ENCODE assay signal across 18 mouse cellular contexts in genomic region chr7:35617513-35617912, GRCm38 (mm10). TPM values are rescaled to one million over a fixed set of nuclear protein-coding genes. Genes with fewer than 3 reads are reported as not detected.
A peak's percentile ranks its signal among the peaks of the same experiment; 100 is the strongest.
DNase-seq lines count a peak whose midpoint lies in the region; ATAC-seq lines count a peak whose summit lies in the region.
"Had no signal": no experiment of that assay in that cellular context is flagged by ENCODE, and none has a peak within 500 bp of the region (broad histone marks: within the 10 kb centered on the region; RNA-seq: fewer than 3 reads in every experiment).

No protein-coding gene starts in this region.

- H3K4me2 ChIP-seq in forebrain, embryonic 13.5 days, result no peak overlapping the region
- H3K4me2 ChIP-seq in forebrain, embryonic 15.5 days (replicated peaks), result no peak overlapping the region
- H3K4me2 ChIP-seq in hindbrain, embryonic 12.5 days (replicated peaks), result no peak overlapping the region
- no peak overlapping the region for H3K4me2 ChIP-seq in hindbrain, embryonic 13.5 days
- H3K4me2 ChIP-seq: heart, embryonic 12.5 days; hindbrain, embryonic 14.5 days had no signal

- H3K9ac ChIP-seq in forebrain, embryonic 13.5 days, result no peak overlapping the region
- no peak overlapping the region for H3K9ac ChIP-seq in forebrain, embryonic 15.5 days (replicated peaks)
- no peak overlapping the region for H3K9ac ChIP-seq in hindbrain, embryonic 12.5 days
- no peak overlapping the region for H3K9ac ChIP-seq in hindbrain, embryonic 13.5 days
- H3K9ac ChIP-seq: forebrain, postnatal 0 days; heart, embryonic 12.5 days; hindbrain, embryonic 14.5 days had no signal

- peak; percentile 86 for DNase-seq in R1 (ENCODE audit: low read depth, low spot score)
- no peak for DNase-seq in kidney, postnatal 14 days
- no peak for DNase-seq in thymus, postnatal 25 days
- DNase-seq: adrenal gland, adult 2 months; adrenal gland, postnatal 25 days; cerebellum, adult 8-10 months; cerebellum, postnatal 14 days; forebrain, postnatal 0 days; gastrocnemius, postnatal 25 days; kidney, adult 8-10 months had no signal

- peaks cover 86% of the 10 kb centered on the region for H3K36me3 ChIP-seq in forebrain, embryonic 13.5 days (ENCODE audit: poor library complexity, severe bottlenecking)
- peaks cover 48% of the 10 kb centered on the region for H3K36me3 ChIP-seq in forebrain, embryonic 15.5 days
- H3K36me3 ChIP-seq in hindbrain, embryonic 12.5 days, result peaks cover 81% of the 10 kb centered on the region
- H3K36me3 ChIP-seq in hindbrain, embryonic 13.5 days, result peaks cover 92% of the 10 kb centered on the region

- WGBS in forebrain, embryonic 13.5 days, result 38% methylated on average over 4 of the region's 4 CpGs
- WGBS in forebrain, embryonic 15.5 days, result 19% methylated on average over 4 of the region's 4 CpGs
- WGBS in hindbrain, embryonic 12.5 days, result 37% methylated on average over 4 of the region's 4 CpGs
- 31% methylated on average over 4 of the region's 4 CpGs for WGBS in hindbrain, embryonic 13.5 days

- no peak overlapping the region for H3K27ac ChIP-seq in forebrain, embryonic 13.5 days
- no peak overlapping the region for H3K27ac ChIP-seq in forebrain, embryonic 15.5 days (replicated peaks)
- no peak overlapping the region for H3K27ac ChIP-seq in hindbrain, embryonic 12.5 days
- H3K27ac ChIP-seq in hindbrain, embryonic 13.5 days, result no peak overlapping the region
- H3K27ac ChIP-seq: hindbrain, embryonic 14.5 days had no signal

- H3K27me3 ChIP-seq in forebrain, embryonic 13.5 days, result no peaks in the 10 kb centered on the region
- no peaks in the 10 kb centered on the region for H3K27me3 ChIP-seq in forebrain, embryonic 15.5 days
- no peaks in the 10 kb centered on the region for H3K27me3 ChIP-seq in hindbrain, embryonic 12.5 days
- H3K27me3 ChIP-seq in hindbrain, embryonic 13.5 days, result no peaks in the 10 kb centered on the region
- H3K27me3 ChIP-seq: heart, embryonic 12.5 days had no signal

- peak; percentile 41; the same call in 1 of the 2 replicates for ATAC-seq in forebrain, embryonic 13.5 days
- no peak for ATAC-seq in forebrain, embryonic 15.5 days (replicated peaks)
- peak; percentile 32; the same call in 1 of the 2 replicates for ATAC-seq in hindbrain, embryonic 12.5 days (ENCODE audit: low FRiP score)
- ATAC-seq in hindbrain, embryonic 13.5 days (ENCODE audit: low FRiP score), result no peak
- ATAC-seq: forebrain, postnatal 0 days; inflammation-experienced regulatory T-cells, adult 6 months; intestine, postnatal 0 days had no signal

- no peaks in the 10 kb centered on the region for H3K9me3 ChIP-seq in forebrain, embryonic 13.5 days (replicated peaks)
- H3K9me3 ChIP-seq in forebrain, embryonic 15.5 days, result no peaks in the 10 kb centered on the region
- H3K9me3 ChIP-seq in hindbrain, embryonic 12.5 days (replicated peaks), result no peaks in the 10 kb centered on the region; the same call in 1 of the 2 replicates
- H3K9me3 ChIP-seq in hindbrain, embryonic 13.5 days, result no peaks in the 10 kb centered on the region; the same call in 1 of the 2 replicates
- H3K9me3 ChIP-seq: heart, embryonic 12.5 days had no signal

- H3K4me1 ChIP-seq in forebrain, embryonic 13.5 days, result no peaks in the 10 kb centered on the region
- no peaks in the 10 kb centered on the region for H3K4me1 ChIP-seq in forebrain, embryonic 15.5 days
- 0 out of 2 replicates have a peak, but pooled peaks cover 2% of the 10 kb centered on the region for H3K4me1 ChIP-seq in hindbrain, embryonic 12.5 days
- no peaks in the 10 kb centered on the region for H3K4me1 ChIP-seq in hindbrain, embryonic 13.5 days (replicated peaks)
- H3K4me1 ChIP-seq: heart, embryonic 12.5 days had no signal

- H3K4me3 ChIP-seq in forebrain, embryonic 13.5 days, result no peak overlapping the region
- H3K4me3 ChIP-seq in forebrain, embryonic 15.5 days, result no peak overlapping the region
- no peak overlapping the region for H3K4me3 ChIP-seq in hindbrain, embryonic 12.5 days
- no peak overlapping the region for H3K4me3 ChIP-seq in hindbrain, embryonic 13.5 days
- H3K4me3 ChIP-seq: heart, embryonic 12.5 days had no signal

RNA-seq across cellular contexts. Expression of gene Pdcd5, which starts 29.8 kb away (rescaled TPM):
- 254 and 267 TPM in 2 replicates for polyA plus RNA-seq in forebrain, embryonic 13.5 days (2015; fragmentation: Nextera tagmentation; extraction: Ambion mirVana)
- 219 and 234 TPM in 2 replicates for polyA plus RNA-seq in forebrain, embryonic 15.5 days (2015; fragmentation: Nextera tagmentation; extraction: Ambion mirVana)
- 257 and 263 TPM in 2 replicates for polyA plus RNA-seq in hindbrain, embryonic 12.5 days (2016; fragmentation: Nextera tagmentation; extraction: Ambion mirVana)
- polyA plus RNA-seq in hindbrain, embryonic 13.5 days (2015; fragmentation: Nextera tagmentation; extraction: Ambion mirVana), result 245 and 251 TPM in 2 replicates

RNA-seq across cellular contexts. Expression of gene Ankrd27, which starts 31.5 kb away (rescaled TPM):
- polyA plus RNA-seq in forebrain, embryonic 13.5 days (2015; fragmentation: Nextera tagmentation; extraction: Ambion mirVana), result 29.7 and 30.8 TPM in 2 replicates
- polyA plus RNA-seq in forebrain, embryonic 15.5 days (2015; fragmentation: Nextera tagmentation; extraction: Ambion mirVana), result 30.1 and 32.0 TPM in 2 replicates
- polyA plus RNA-seq in hindbrain, embryonic 12.5 days (2016; fragmentation: Nextera tagmentation; extraction: Ambion mirVana), result 30.3 and 32.1 TPM in 2 replicates
- polyA plus RNA-seq in hindbrain, embryonic 13.5 days (2015; fragmentation: Nextera tagmentation; extraction: Ambion mirVana), result 18.5 and 19.2 TPM in 2 replicates

RNA-seq across cellular contexts. Expression of gene Rgs9bp, which starts 32.1 kb away (rescaled TPM):
- 0.03 TPM in 2 replicates for polyA plus RNA-seq in forebrain, embryonic 13.5 days (2015; fragmentation: Nextera tagmentation; extraction: Ambion mirVana)
- 0.08 and 0.10 TPM in 2 replicates for polyA plus RNA-seq in forebrain, embryonic 15.5 days (2015; fragmentation: Nextera tagmentation; extraction: Ambion mirVana)
- 0.12 and 0.16 TPM in 2 replicates for polyA plus RNA-seq in hindbrain, embryonic 12.5 days (2016; fragmentation: Nextera tagmentation; extraction: Ambion mirVana)
- polyA plus RNA-seq in hindbrain, embryonic 13.5 days (2015; fragmentation: Nextera tagmentation; extraction: Ambion mirVana), result 0.05 and 0.10 TPM in 2 replicates
- polyA plus RNA-seq: inflammation-experienced regulatory T-cells, adult 6 months had no signal

Comparison
In these comparisons a context has a peak if more than half of its experiments do, and no peak if none do; other contexts are left out.
1. ATAC-seq: peak in forebrain, embryonic 13.5 days (single experiment) and hindbrain, embryonic 12.5 days (single experiment); none in forebrain, embryonic 15.5 days (single experiment) and hindbrain, embryonic 13.5 days (single experiment).